Mouse (Mus musculus): ENCODE results near the gene Uhrf1. TPM values are rescaled to one million over a fixed set of nuclear protein-coding genes. Genes with fewer than 3 reads are reported as not detected.

Gene Uhrf1
- polyA plus RNA-seq, 1 experiment, result 18.4 TPM

GRCm38 (mm10) chr17:56325450-56326152 lies 22.5 kb downstream of the Uhrf1 start, which contains the start of gene Kdm4b:
Gene Kdm4b (plus strand): TSS chr17:56326062.
- Histone ChIP-seq H3K4me3 (peak within 1 kb of the TSS; percentile 32), H3K27me3 (ENCODE audit: control insufficient read depth, insufficient read depth, insufficient read length) (no peaks in the 10 kb centered on the region), H3ac (ENCODE audit: control insufficient read depth, insufficient read length) (peak within 1 kb of the TSS; percentile 92), H3K36me3 (ENCODE audit: control insufficient read depth, insufficient read depth) (peaks cover 3% of the 10 kb centered on the region), H3K4me2 (ENCODE audit: low read depth) (peak within 1 kb of the TSS; percentile 79), H3K79me2 (ENCODE audit: control insufficient read depth, insufficient read depth) (peaks cover 34% of the 10 kb centered on the region)
- TF ChIP-seq SRF (IDR thresholded peaks at IDR 0.05; ENCODE audit: control insufficient read depth, insufficient read length, low read depth) (peak; percentile 82), USF1 (IDR thresholded peaks at IDR 0.05; ENCODE audit: low read depth) (peak; percentile 90), POLR2A (IDR thresholded peaks at IDR 0.05; ENCODE audit: insufficient read length, low read depth) (peak; percentile 83), TCF12 (IDR thresholded peaks at IDR 0.05; ENCODE audit: insufficient read depth, poor library complexity, severe bottlenecking) (no peak)

GRCm38 (mm10) chr17:56326153-56327147 lies 23.3 kb downstream of the Uhrf1 start:
- Histone ChIP-seq H3K36me3 (ENCODE audit: control insufficient read depth, insufficient read depth) (no peaks in the 10 kb centered on the region), H3K4me2 (ENCODE audit: low read depth) (peak overlapping the region; percentile 79), H3K27me3 (ENCODE audit: control insufficient read depth, insufficient read depth, insufficient read length) (no peaks in the 10 kb centered on the region), H3K79me2 (ENCODE audit: control insufficient read depth, insufficient read depth) (peaks cover 34% of the 10 kb centered on the region), H3ac (ENCODE audit: control insufficient read depth, insufficient read length) (peak overlapping the region; percentile 92), H3K4me3 (peak overlapping the region; percentile 32)
- TF ChIP-seq MYOG (IDR thresholded peaks at IDR 0.05; ENCODE audit: control insufficient read depth in 1 of 3, insufficient read depth in 1 of 3, insufficient read length in 2 of 3, low read depth in 2 of 3) (no peak), MYOD1 (IDR thresholded peaks at IDR 0.05; ENCODE audit: control insufficient read depth in 1 of 3, insufficient read length in 2 of 3, low read depth in 2 of 3) (peak in 1 of 3 experiments; percentile 29), CEBPB (IDR thresholded peaks at IDR 0.05; ENCODE audit: insufficient read depth, poor library complexity, severe bottlenecking) (no peak), SRF (IDR thresholded peaks at IDR 0.05; ENCODE audit: control insufficient read depth, insufficient read length, low read depth) (no peak), MAX (IDR thresholded peaks at IDR 0.05; ENCODE audit: low read depth) (no peak), E2F4 (IDR thresholded peaks at IDR 0.05; ENCODE audit: insufficient read depth) (no peak), POLR2A (IDR thresholded peaks at IDR 0.05; ENCODE audit: insufficient read length, low read depth) (no peak), TCF12 (IDR thresholded peaks at IDR 0.05; ENCODE audit: insufficient read depth, poor library complexity, severe bottlenecking) (no peak), REST (IDR thresholded peaks at IDR 0.05; ENCODE audit: insufficient read depth, insufficient read length) (no peak), USF1 (IDR thresholded peaks at IDR 0.05; ENCODE audit: low read depth) (no peak), POLR2AphosphoS2 (IDR thresholded peaks at IDR 0.05; ENCODE audit: insufficient read length, low read depth) (peak; percentile 82), TCF3 (IDR thresholded peaks at IDR 0.05; ENCODE audit: insufficient read length, low read depth) (no peak)

GRCm38 (mm10) chr17:56329267-56329666 lies 26.1 kb downstream of the Uhrf1 start:
- peaks cover 53% of the 10 kb centered on the region for H3K79me2 ChIP-seq (ENCODE audit: control insufficient read depth, insufficient read depth)
- H3K27me3 ChIP-seq (ENCODE audit: control insufficient read depth, insufficient read depth, insufficient read length), result no peaks in the 10 kb centered on the region
- no peak for TF ChIP-seq MYOG (IDR thresholded peaks at IDR 0.05; ENCODE audit: control insufficient read depth in 1 of 3, insufficient read depth in 1 of 3, insufficient read length in 2 of 3, low read depth in 2 of 3)
- no peak overlapping the region for H3K4me3 ChIP-seq
- H3K36me3 ChIP-seq (ENCODE audit: control insufficient read depth, insufficient read depth), result no peaks in the 10 kb centered on the region
- no peak overlapping the region for H3ac ChIP-seq (ENCODE audit: control insufficient read depth, insufficient read length)
- no peak overlapping the region for H3K4me2 ChIP-seq (ENCODE audit: low read depth)

- H3K27me3 ChIP-seq (ENCODE audit: control insufficient read depth, insufficient read depth, insufficient read length), result no peaks in the 10 kb centered on the region
- no peak for TF ChIP-seq TCF12 (IDR thresholded peaks at IDR 0.05; ENCODE audit: insufficient read depth, poor library complexity, severe bottlenecking)
- no peak for TF ChIP-seq USF1 (IDR thresholded peaks at IDR 0.05; ENCODE audit: low read depth)
- no peak for TF ChIP-seq MYOG (IDR thresholded peaks at IDR 0.05; ENCODE audit: control insufficient read depth in 1 of 3, insufficient read depth in 1 of 3, insufficient read length in 2 of 3, low read depth in 2 of 3)
- no peak for TF ChIP-seq MYOD1 (IDR thresholded peaks at IDR 0.05; ENCODE audit: control insufficient read depth in 1 of 3, insufficient read length in 2 of 3, low read depth in 2 of 3)
- TF ChIP-seq REST (IDR thresholded peaks at IDR 0.05; ENCODE audit: insufficient read depth, insufficient read length), result no peak
- TF ChIP-seq CEBPB (IDR thresholded peaks at IDR 0.05; ENCODE audit: insufficient read depth, poor library complexity, severe bottlenecking), result no peak
- TF ChIP-seq MAX (IDR thresholded peaks at IDR 0.05; ENCODE audit: low read depth), result no peak
- TF ChIP-seq POLR2A (IDR thresholded peaks at IDR 0.05; ENCODE audit: insufficient read length, low read depth), result no peak
- no peak for TF ChIP-seq SRF (IDR thresholded peaks at IDR 0.05; ENCODE audit: control insufficient read depth, insufficient read length, low read depth)
- no peak for TF ChIP-seq TCF3 (IDR thresholded peaks at IDR 0.05; ENCODE audit: insufficient read length, low read depth)
- TF ChIP-seq E2F4 (IDR thresholded peaks at IDR 0.05; ENCODE audit: insufficient read depth), result no peak
- no peak for TF ChIP-seq POLR2AphosphoS2 (IDR thresholded peaks at IDR 0.05; ENCODE audit: insufficient read length, low read depth)
- H3ac ChIP-seq (ENCODE audit: control insufficient read depth, insufficient read length), result no peak overlapping the region
- no peaks in the 10 kb centered on the region for H3K36me3 ChIP-seq (ENCODE audit: control insufficient read depth, insufficient read depth)
- H3K79me2 ChIP-seq (ENCODE audit: control insufficient read depth, insufficient read depth), result peaks cover 58% of the 10 kb centered on the region
- peak overlapping the region; percentile 3 for H3K4me2 ChIP-seq (ENCODE audit: low read depth)
- H3K4me3 ChIP-seq, result no peak overlapping the region
These were observed 27.2 kb downstream of the Uhrf1 start for GRCm38 (mm10) chr17:56330345-56330744.
